Mouse (Mus musculus) CD8-positive naive resting alpha-beta T cell, adult 2 months (primary cell): ENCODE results near the gene Iqsec1.
A peak's percentile ranks its signal among the peaks of the same experiment; 100 is the strongest.

Experiments used
- DNase-seq, 2 experiments: peaks; one replicate each; pipeline ENCODE4 v3.0.0; 2022; ENCODE audit warnings: low read depth in 2 of 2, low spot score in 2 of 2

Iqsec1 gene

GRCm38 (mm10) chr6:90734806-90735205 lies 253.7 kb downstream of the Iqsec1 start:
- no peak for DNase-seq

- DNase-seq = no peak
Observed at GRCm38 (mm10) chr6:90731327-90731726, 257.2 kb downstream of the Iqsec1 start.

GRCm38 (mm10) chr6:90729829-90730228 lies 258.7 kb downstream of the Iqsec1 start:
- no peak for DNase-seq

- peak; percentile 63 to 71 for DNase-seq
Observed at GRCm38 (mm10) chr6:90728491-90728931, 260.0 kb downstream of the Iqsec1 start.

- DNase-seq = no peak
Observed at GRCm38 (mm10) chr6:90727826-90728225, 260.7 kb downstream of the Iqsec1 start.

- DNase-seq = no peak
Observed at GRCm38 (mm10) chr6:90726711-90727122, 261.8 kb downstream of the Iqsec1 start.

GRCm38 (mm10) chr6:90725526-90725925 lies 263.0 kb downstream of the Iqsec1 start:
- DNase-seq = no peak

GRCm38 (mm10) chr6:90722993-90723392 lies 265.5 kb downstream of the Iqsec1 start:
- no peak for DNase-seq

- peak in 1 of 2 experiments; percentile 18 for DNase-seq
Observed at GRCm38 (mm10) chr6:90720996-90721746, 267.3 kb downstream of the Iqsec1 start.

GRCm38 (mm10) chr6:90720201-90720600 lies 268.3 kb downstream of the Iqsec1 start:
- no peak for DNase-seq

- DNase-seq = no peak
Observed at GRCm38 (mm10) chr6:90719402-90719801, 269.1 kb downstream of the Iqsec1 start.

GRCm38 (mm10) chr6:90718477-90718876 lies 270.0 kb downstream of the Iqsec1 start:
- no peak for DNase-seq

- no peak for DNase-seq
Observed at GRCm38 (mm10) chr6:90717711-90718110, 270.8 kb downstream of the Iqsec1 start.

GRCm38 (mm10) chr6:90716853-90717252 lies 271.6 kb downstream of the Iqsec1 start:
- DNase-seq = no peak

GRCm38 (mm10) chr6:90716066-90716704 lies 272.3 kb downstream of the Iqsec1 start:
- DNase-seq = no peak

- DNase-seq = no peak
Observed at GRCm38 (mm10) chr6:90715245-90715905, 273.1 kb downstream of the Iqsec1 start.

- DNase-seq = no peak
Observed at GRCm38 (mm10) chr6:90713650-90714049, 274.8 kb downstream of the Iqsec1 start.

GRCm38 (mm10) chr6:90712486-90713480 lies 275.7 kb downstream of the Iqsec1 start:
- DNase-seq = no peak

- DNase-seq = no peak
Observed at GRCm38 (mm10) chr6:90712063-90712462, 276.4 kb downstream of the Iqsec1 start.

- DNase-seq = no peak
Observed at GRCm38 (mm10) chr6:90711476-90712035, 276.9 kb downstream of the Iqsec1 start.
